8 mouse cellular contexts compared by ENCODE assay signal in genomic region chr17:32891239-32892180, GRCm38 (mm10). TPM values are rescaled to one million over a fixed set of nuclear protein-coding genes. Genes with fewer than 3 reads are reported as not detected.
DNase-seq lines count a peak whose midpoint lies in the region; ATAC-seq and TF ChIP-seq lines count a peak whose summit lies in the region.

Gene Zfp870 (minus strand): TSS chr17:32891642.

- H3K4me1 ChIP-seq in hindbrain, embryonic 10.5 days (replicated peaks): peaks cover 16% of the 10 kb centered on the region
- peaks cover 7% of the 10 kb centered on the region; the same call in 1 of the 2 replicates for H3K4me1 ChIP-seq in lung, postnatal 0 days (ENCODE audit: insufficient read depth, low read depth, low read length)

- H3K9ac ChIP-seq in lung, postnatal 0 days (replicated peaks; ENCODE audit: low read depth): peak within 1 kb of the TSS; percentile 63

- peak; percentile 49 for DNase-seq in MN1 (ENCODE audit: low spot score)
- peak; percentile 93 for DNase-seq in cerebellum, adult 9-10 months
- DNase-seq in hindbrain, embryonic 10.5 days (ENCODE audit: low spot score): peak; percentile 88
- peak; percentile 92 for DNase-seq in layer of hippocampus, adult 9-11 months
- DNase-seq in lung, postnatal 0 days (ENCODE audit: low spot score): peak; percentile 96
- peak; percentile 86 for DNase-seq in ovary, postnatal 14 days (ENCODE audit: low spot score)
- DNase-seq in thymus, postnatal 14 days: peak; percentile 89

- peak; percentile 98 for ATAC-seq in frontal cortex, adult (ENCODE audit: low TSS enrichment)
- peak; percentile 99 for ATAC-seq in lung, postnatal 0 days

- 14% methylated on average over 33 of the region's 33 CpGs for WGBS in hindbrain, embryonic 10.5 days
- WGBS in lung, postnatal 0 days: 13% methylated on average over 33 of the region's 33 CpGs

- H3K4me3 ChIP-seq in hindbrain, embryonic 10.5 days: peak within 1 kb of the TSS; percentile 82
- H3K4me3 ChIP-seq in lung, postnatal 0 days (ENCODE audit: low read depth, low read length): peak within 1 kb of the TSS; percentile 63

- H3K4me2 ChIP-seq in lung, postnatal 0 days (replicated peaks; ENCODE audit: low read depth, low read length): peak within 1 kb of the TSS; percentile 70

- peak within 1 kb of the TSS; percentile 92 for H3K27ac ChIP-seq in hindbrain, embryonic 10.5 days
- H3K27ac ChIP-seq in lung, postnatal 0 days (ENCODE audit: low read length): peak within 1 kb of the TSS; percentile 74

- TF ChIP-seq EP300 in lung, postnatal 0 days (IDR thresholded peaks at IDR 0.05): no peak

- peak; percentile 53 for TF ChIP-seq CTCF in lung, postnatal 0 days (IDR thresholded peaks at IDR 0.05)

- no peaks in the 10 kb centered on the region for H3K27me3 ChIP-seq in hindbrain, embryonic 10.5 days (ENCODE audit: insufficient read depth, poor library complexity, severe bottlenecking)
- H3K27me3 ChIP-seq in lung, postnatal 0 days (replicated peaks; ENCODE audit: insufficient read depth, low read length): no peaks in the 10 kb centered on the region

- peaks cover 18% of the 10 kb centered on the region for H3K36me3 ChIP-seq in hindbrain, embryonic 10.5 days
- H3K36me3 ChIP-seq in lung, postnatal 0 days (ENCODE audit: insufficient read depth, low read length): no peaks in the 10 kb centered on the region

- H3K9me3 ChIP-seq in hindbrain, embryonic 10.5 days: no peaks in the 10 kb centered on the region
- H3K9me3 ChIP-seq in lung, postnatal 0 days (ENCODE audit: low read length): no peaks in the 10 kb centered on the region

RNA-seq across cellular contexts. Expression of gene Zfp870, which starts in this region (rescaled TPM):
- 6.9 and 7.4 TPM in 2 replicates for polyA plus RNA-seq in hindbrain, embryonic 10.5 days (2016; fragmentation: Nextera tagmentation; extraction: Ambion mirVana)
- polyA plus RNA-seq in lung, postnatal 0 days (2015; fragmentation: Nextera tagmentation; extraction: Ambion mirVana): 3.9 and 4.9 TPM in 2 replicates

Comparison
In these comparisons a context has a peak if more than half of its experiments do, and no peak if none do; other contexts are left out.
1. Peak in every context shown above with its lines: DNase-seq, ATAC-seq, H3K4me3 ChIP-seq and H3K27ac ChIP-seq.